Mouse (Mus musculus): ENCODE data around the gene Adgrb3. TPM values are rescaled to one million over a fixed set of nuclear protein-coding genes. Genes with fewer than 3 reads are reported as not detected.

Adgrb3 gene
- total RNA-seq, 2 experiments from 2014 or later = not detected

GRCm38 (mm10) chr1:25180615-25181014 lies 648.9 kb downstream of the Adgrb3 start:
- Histone ChIP-seq H3K4me3 (no peak overlapping the region), H3K27ac (no peak overlapping the region)
- DNase-seq = no peak
- no peak for TF ChIP-seq CTCF (IDR thresholded peaks at IDR 0.05)
- intact Hi-C loops (cut with DNase I) = no loop called here

GRCm38 (mm10) chr1:25179860-25180582 lies 649.5 kb downstream of the Adgrb3 start:
- TF ChIP-seq CTCF (IDR thresholded peaks at IDR 0.05) = no peak
- intact Hi-C loops (cut with DNase I) = no loop called here
- DNase-seq = no peak
- Histone ChIP-seq H3K27ac (no peak overlapping the region), H3K4me3 (no peak overlapping the region)

- TF ChIP-seq CTCF (IDR thresholded peaks at IDR 0.05) = no peak
Observed at GRCm38 (mm10) chr1:25178347-25179130, 651.0 kb downstream of the Adgrb3 start.

GRCm38 (mm10) chr1:25167120-25167519 lies 662.4 kb downstream of the Adgrb3 start:
- intact Hi-C loops (cut with DNase I) = no loop called here
- no peak for DNase-seq

More at GRCm38 (mm10) chr1:25178347-25179130, 651.0 kb downstream of the Adgrb3 start:
- DNase-seq = no peak
- H3K4me3 ChIP-seq = no peak overlapping the region
- H3K27ac ChIP-seq = no peak overlapping the region
- intact Hi-C loops (cut with DNase I) = no loop called here

GRCm38 (mm10) chr1:25166036-25166796 lies 663.3 kb downstream of the Adgrb3 start:
- no peak for TF ChIP-seq CTCF (IDR thresholded peaks at IDR 0.05)
- intact Hi-C loops (cut with DNase I) = no loop called here
- no peak for DNase-seq

More at GRCm38 (mm10) chr1:25167120-25167519, 662.4 kb downstream of the Adgrb3 start:
- Histone ChIP-seq H3K4me3 (no peak overlapping the region), H3K27ac (no peak overlapping the region)
- TF ChIP-seq CTCF (IDR thresholded peaks at IDR 0.05) = no peak

GRCm38 (mm10) chr1:25163561-25163960 lies 665.9 kb downstream of the Adgrb3 start:
- Histone ChIP-seq H3K4me3 (no peak overlapping the region), H3K27ac (no peak overlapping the region)
- intact Hi-C loops (cut with DNase I) = no loop called here
- no peak for TF ChIP-seq CTCF (IDR thresholded peaks at IDR 0.05)
- DNase-seq = no peak

More at GRCm38 (mm10) chr1:25166036-25166796, 663.3 kb downstream of the Adgrb3 start:
- no peak overlapping the region for H3K27ac ChIP-seq
- no peak overlapping the region for H3K4me3 ChIP-seq

- TF ChIP-seq CTCF (IDR thresholded peaks at IDR 0.05) = no peak
- intact Hi-C loops (cut with DNase I) = no loop called here
- Histone ChIP-seq H3K4me3 (no peak overlapping the region), H3K27ac (no peak overlapping the region)
- DNase-seq = no peak
Observed at GRCm38 (mm10) chr1:25146206-25146605, 683.3 kb downstream of the Adgrb3 start.

- TF ChIP-seq CTCF (IDR thresholded peaks at IDR 0.05) = no peak
- H3K27ac ChIP-seq = no peak overlapping the region
- H3K4me3 ChIP-seq = no peak overlapping the region
- no peak for DNase-seq
- intact Hi-C loops (cut with DNase I) = no loop called here
Observed at GRCm38 (mm10) chr1:25132150-25132824, 697.2 kb downstream of the Adgrb3 start.

GRCm38 (mm10) chr1:25115512-25115911 lies 714.0 kb downstream of the Adgrb3 start:
- H3K4me3 ChIP-seq = no peak overlapping the region
- no peak for DNase-seq
- no peak for TF ChIP-seq CTCF (IDR thresholded peaks at IDR 0.05)
- intact Hi-C loops (cut with DNase I) = no loop called here
- no peak overlapping the region for H3K27ac ChIP-seq

GRCm38 (mm10) chr1:25107500-25108101 lies 721.9 kb downstream of the Adgrb3 start:
- Histone ChIP-seq H3K27ac (no peak overlapping the region), H3K4me3 (no peak overlapping the region)
- intact Hi-C loops (cut with DNase I) = no loop called here
- DNase-seq = no peak
- no peak for TF ChIP-seq CTCF (IDR thresholded peaks at IDR 0.05)

- DNase-seq = no peak
- TF ChIP-seq CTCF (IDR thresholded peaks at IDR 0.05) = no peak
- intact Hi-C loops (cut with DNase I) = no loop called here
- Histone ChIP-seq H3K27ac (no peak overlapping the region), H3K4me3 (no peak overlapping the region)
Observed at GRCm38 (mm10) chr1:25106679-25107078, 722.8 kb downstream of the Adgrb3 start.

GRCm38 (mm10) chr1:25105367-25105766 lies 724.1 kb downstream of the Adgrb3 start:
- intact Hi-C loops (cut with DNase I) = no loop called here
- TF ChIP-seq CTCF (IDR thresholded peaks at IDR 0.05) = no peak
- peak; percentile 36 for DNase-seq

More at GRCm38 (mm10) chr1:25105367-25105766, 724.1 kb downstream of the Adgrb3 start:
- Histone ChIP-seq H3K27ac (no peak overlapping the region), H3K4me3 (no peak overlapping the region)
